Mouse (Mus musculus): ENCODE results near the gene 4930519G04Rik. TPM values are rescaled to one million over a fixed set of nuclear protein-coding genes. Genes with fewer than 3 reads are reported as not detected.
"Not testable (repeated sequence)": the region's sequence is repeated elsewhere in the genome, so short reads cannot be mapped to it uniquely, and the experiment has no call there.

Gene 4930519G04Rik
- polyA plus RNA-seq, 1 experiment from 2014 or later, result not detected

DNA sequence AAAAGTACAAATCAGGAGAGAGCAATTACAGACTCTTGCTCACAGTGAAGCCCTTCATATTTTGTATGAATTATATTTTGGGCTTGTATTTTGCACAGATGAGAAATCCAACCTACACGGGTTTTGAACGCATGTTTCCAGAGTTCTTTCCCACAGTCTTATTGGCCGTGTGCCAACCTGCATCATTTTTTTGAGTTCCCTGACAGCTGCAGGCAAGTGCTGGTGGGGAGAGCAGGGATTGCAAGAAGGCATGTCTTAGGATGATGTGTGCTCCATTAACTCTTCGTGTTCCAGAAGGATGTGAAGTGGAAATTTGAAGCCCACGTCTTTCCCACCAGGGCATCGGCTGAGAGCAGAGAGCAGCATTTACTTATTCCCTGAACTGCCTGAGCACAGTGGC is 36.9 kb upstream of the 4930519G04Rik start:
- Histone ChIP-seq H3K9me3 (no peaks in the 10 kb centered on the region), H3K4me2 (no peak overlapping the region), H3K27ac (no peak overlapping the region), H3K36me3 (peaks cover 13% of the 10 kb centered on the region), H3K4me3 (no peak overlapping the region), H3K9ac (no peak overlapping the region), H3K27me3 (no peaks in the 10 kb centered on the region), H3K4me1 (replicated peaks) (peaks cover 17% of the 10 kb centered on the region)
- 66% methylated on average over 6 of the region's 6 CpGs for WGBS
- no peak for ATAC-seq (ENCODE audit: low FRiP score)

DNA sequence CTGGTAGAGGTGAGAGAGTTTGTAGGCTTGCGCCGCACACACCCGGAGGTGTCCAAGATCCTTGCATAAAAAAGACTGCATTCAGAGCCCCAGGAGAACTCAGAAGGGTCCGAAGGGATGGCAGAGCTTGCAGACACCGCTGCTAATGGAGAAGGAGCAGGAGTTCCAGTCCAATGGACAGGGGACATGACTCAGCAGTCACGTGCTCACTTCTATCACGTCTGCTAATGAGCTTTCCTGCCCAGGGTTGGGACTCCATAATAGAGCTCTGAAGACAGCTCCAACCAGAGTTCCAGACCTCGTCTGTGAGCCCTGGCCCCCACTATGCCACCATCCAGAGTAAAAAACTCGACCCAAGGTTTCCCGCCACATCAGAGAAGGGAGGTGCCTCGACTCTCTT is 35.3 kb upstream of the 4930519G04Rik start:
- no peak for ATAC-seq (ENCODE audit: low FRiP score)
- no peak overlapping the region for H3K9ac ChIP-seq
- no peaks in the 10 kb centered on the region for H3K9me3 ChIP-seq
- 67% methylated on average over 11 of the region's 11 CpGs for WGBS
- H3K27ac ChIP-seq, result no peak overlapping the region
- no peaks in the 10 kb centered on the region for H3K27me3 ChIP-seq
- H3K36me3 ChIP-seq, result peaks cover 10% of the 10 kb centered on the region
- peaks cover 9% of the 10 kb centered on the region for H3K4me1 ChIP-seq (replicated peaks)
- H3K4me3 ChIP-seq, result no peak overlapping the region
- H3K4me2 ChIP-seq, result no peak overlapping the region

DNA sequence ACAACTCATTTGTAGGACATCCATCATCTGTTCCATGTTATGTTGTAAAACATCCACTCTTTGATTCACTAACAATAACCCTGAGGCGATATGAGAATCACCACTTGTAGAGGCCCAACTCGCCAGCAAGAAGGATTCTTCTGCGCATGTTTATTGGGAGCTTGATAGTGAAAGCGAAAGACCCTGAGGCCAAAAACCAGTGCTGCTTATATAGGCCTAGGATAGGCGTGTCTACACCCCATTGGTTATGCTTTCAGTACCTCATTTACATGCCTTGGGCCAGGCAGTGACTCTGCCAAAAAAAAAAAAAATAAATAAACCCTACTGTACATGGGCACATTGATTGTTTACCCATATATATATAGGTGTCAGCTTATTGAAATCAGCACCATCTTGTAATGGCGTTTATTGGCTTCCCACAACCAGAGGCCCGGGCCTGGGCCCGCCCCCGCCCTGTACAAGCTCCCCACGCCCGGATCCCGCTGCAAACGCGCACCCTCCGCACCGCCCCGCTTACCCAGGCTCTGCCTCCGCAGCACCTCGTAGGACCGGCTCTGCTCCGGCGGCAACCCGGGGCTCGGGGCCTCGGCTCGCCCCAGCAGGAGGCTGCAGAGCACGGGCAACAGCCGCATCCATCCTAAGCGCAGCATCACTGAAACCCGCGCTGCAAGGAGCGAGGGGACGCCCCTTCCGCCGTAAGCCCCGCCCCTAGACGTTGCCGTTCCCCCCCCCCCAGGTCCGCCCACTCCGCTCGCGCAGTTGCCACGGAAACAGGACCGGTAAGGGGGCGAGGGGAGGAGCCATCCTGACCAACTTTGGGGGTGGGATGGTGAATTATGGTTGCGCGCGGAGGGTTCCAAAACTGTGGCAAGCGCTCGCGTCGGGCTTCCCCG is 30.4 kb upstream of the 4930519G04Rik start, which contains the start of gene 1500011B03Rik:
Gene 1500011B03Rik, minus strand, starts transcription at position 673 of the 893 bp plus-strand sequence.
- Histone ChIP-seq H3K4me3 (peak within 1 kb of the TSS; percentile 74), H3K36me3 (peaks cover 5% of the 10 kb centered on the region), H3K27me3 (no peaks in the 10 kb centered on the region), H3K27ac (peak within 1 kb of the TSS; percentile 88), H3K9ac (peak within 1 kb of the TSS; percentile 91), H3K4me1 (replicated peaks) (peaks cover 23% of the 10 kb centered on the region), H3K9me3 (no peaks in the 10 kb centered on the region), H3K4me2 (peak within 1 kb of the TSS; percentile 59)
- WGBS, result 6% methylated on average over 52 of the region's 53 CpGs
- peak; percentile 87 for ATAC-seq (ENCODE audit: low FRiP score)

DNA sequence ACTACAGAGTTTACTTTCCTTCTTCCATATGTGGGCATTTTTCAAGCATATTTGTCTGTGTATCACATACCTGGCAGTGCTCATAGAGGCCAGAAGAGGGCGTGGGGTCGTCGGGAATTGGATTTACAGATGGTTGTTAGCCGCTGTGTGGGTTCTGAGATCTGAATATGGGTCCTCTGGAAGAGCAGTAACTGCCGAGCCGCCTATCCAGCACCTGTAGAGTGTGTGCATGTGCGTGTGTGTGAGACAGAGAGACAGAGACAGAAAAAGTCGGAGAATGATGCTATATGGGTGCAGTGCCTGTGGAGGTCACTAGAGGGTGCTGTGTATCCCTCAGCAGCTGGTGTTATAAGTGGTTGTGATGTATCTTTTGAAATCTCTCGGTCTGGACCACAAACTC is 29.3 kb upstream of the 4930519G04Rik start:
- peaks cover 20% of the 10 kb centered on the region for H3K4me1 ChIP-seq (replicated peaks)
- H3K27me3 ChIP-seq, result no peaks in the 10 kb centered on the region
- H3K9ac ChIP-seq, result no peak overlapping the region
- WGBS, result 20% methylated on average over 9 of the region's 9 CpGs
- H3K9me3 ChIP-seq, result no peaks in the 10 kb centered on the region
- peak overlapping the region; percentile 2; the same call in 1 of the 2 replicates for H3K27ac ChIP-seq
- H3K36me3 ChIP-seq, result peaks cover 5% of the 10 kb centered on the region
- H3K4me2 ChIP-seq, result no peak overlapping the region
- no peak overlapping the region for H3K4me3 ChIP-seq
- ATAC-seq (ENCODE audit: low FRiP score), result no peak

DNA sequence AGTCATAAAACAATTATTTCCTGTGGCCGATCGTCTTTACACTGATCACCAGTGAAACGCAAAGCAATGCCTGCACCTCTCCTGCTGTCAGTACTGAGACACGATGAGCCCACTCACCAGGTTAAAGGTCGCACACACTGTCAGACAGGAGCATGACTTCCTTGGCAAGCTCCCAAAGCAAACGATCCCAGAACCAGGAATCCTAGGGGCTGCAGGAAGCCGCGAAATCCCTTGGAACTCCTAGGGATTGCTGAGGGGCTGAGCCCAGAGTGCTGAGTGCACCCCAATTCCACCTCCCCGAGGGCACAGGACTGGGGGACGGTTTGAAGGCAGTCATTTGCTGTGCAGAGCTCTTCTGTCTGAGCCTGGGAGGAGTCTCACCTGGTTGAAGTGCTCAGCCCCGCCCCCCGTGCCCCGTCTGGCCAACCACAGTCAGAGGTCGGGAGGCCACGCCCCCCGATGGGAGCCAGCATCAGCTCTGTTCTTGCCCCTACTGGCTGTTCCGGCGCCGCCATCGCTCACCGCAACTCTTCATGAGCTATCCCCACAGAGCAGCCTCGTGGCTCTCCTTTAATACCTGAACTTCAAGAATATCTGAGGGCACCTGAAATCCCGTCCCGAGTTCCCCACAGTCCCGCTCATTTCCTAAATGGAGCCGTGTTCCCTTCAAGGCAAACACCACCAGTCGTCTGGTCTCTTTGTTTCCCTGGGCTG is 27.3 kb upstream of the 4930519G04Rik start:
- H3K4me1 ChIP-seq (replicated peaks), result peaks cover 20% of the 10 kb centered on the region
- H3K27ac ChIP-seq, result peak overlapping the region; percentile 58
- peak overlapping the region; percentile 65 for H3K4me2 ChIP-seq
- H3K9me3 ChIP-seq, result no peaks in the 10 kb centered on the region
- H3K9ac ChIP-seq, result peak overlapping the region; percentile 67
- no peaks in the 10 kb centered on the region for H3K27me3 ChIP-seq
- peak; percentile 66 for ATAC-seq (ENCODE audit: low FRiP score)
- H3K4me3 ChIP-seq, result peak overlapping the region; percentile 39
- peaks cover 5% of the 10 kb centered on the region for H3K36me3 ChIP-seq
- 12% methylated on average over 27 of the region's 27 CpGs for WGBS

DNA sequence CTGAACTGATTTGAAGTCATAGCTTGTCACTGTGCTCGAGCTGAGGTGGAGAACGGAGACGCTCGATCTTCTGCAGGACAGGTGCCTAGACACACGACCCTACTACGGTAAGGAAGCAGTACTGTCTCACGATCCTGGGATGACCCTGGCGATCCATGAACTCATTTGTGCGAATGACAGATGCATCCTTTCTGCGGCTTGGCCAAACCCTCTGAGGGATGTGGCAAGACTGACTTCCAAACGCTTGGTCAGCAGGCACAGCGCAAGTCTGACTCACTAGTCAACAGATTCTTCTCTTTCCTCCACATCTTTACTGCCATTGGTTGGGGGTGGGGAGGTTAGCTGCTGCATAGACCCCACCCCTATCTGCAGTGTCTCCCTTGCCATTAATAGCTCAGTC is 26.0 kb upstream of the 4930519G04Rik start:
- Histone ChIP-seq H3K27me3 (no peaks in the 10 kb centered on the region), H3K4me3 (no peak overlapping the region), H3K9ac (no peak overlapping the region), H3K9me3 (no peaks in the 10 kb centered on the region), H3K27ac (no peak overlapping the region), H3K4me1 (replicated peaks) (peaks cover 16% of the 10 kb centered on the region), H3K36me3 (no peaks in the 10 kb centered on the region), H3K4me2 (no peak overlapping the region)
- WGBS, result 90% methylated on average over 12 of the region's 12 CpGs
- no peak for ATAC-seq (ENCODE audit: low FRiP score)

DNA sequence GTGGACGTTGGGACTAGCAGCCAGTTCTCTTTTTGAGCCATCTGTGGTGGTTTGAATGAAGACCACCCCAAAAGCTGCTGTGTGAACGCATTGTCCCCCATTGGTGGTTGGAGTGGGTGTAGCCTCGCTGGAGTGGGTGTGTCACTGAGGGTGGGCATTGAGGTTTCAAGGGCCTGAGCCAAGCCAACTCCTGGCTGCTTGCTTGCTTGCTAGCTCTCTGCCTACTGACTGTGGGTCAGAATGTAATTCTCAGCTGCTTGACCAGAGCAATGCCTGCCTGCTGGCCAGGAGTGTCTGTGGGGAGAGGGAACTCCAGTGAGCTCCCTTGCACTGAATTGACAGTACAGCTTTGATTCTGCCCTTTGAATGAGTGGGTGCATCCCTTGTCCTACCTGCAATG is 23.7 kb upstream of the 4930519G04Rik start:
- Histone ChIP-seq H3K27me3 (no peaks in the 10 kb centered on the region), H3K27ac (no peak overlapping the region), H3K9me3 (no peaks in the 10 kb centered on the region), H3K4me3 (no peak overlapping the region), H3K4me2 (no peak overlapping the region), H3K9ac (no peak overlapping the region), H3K36me3 (no peaks in the 10 kb centered on the region), H3K4me1 (replicated peaks) (peaks cover 9% of the 10 kb centered on the region)
- WGBS, result 73% methylated on average over 3 of the region's 3 CpGs
- no peak for ATAC-seq (ENCODE audit: low FRiP score)

DNA sequence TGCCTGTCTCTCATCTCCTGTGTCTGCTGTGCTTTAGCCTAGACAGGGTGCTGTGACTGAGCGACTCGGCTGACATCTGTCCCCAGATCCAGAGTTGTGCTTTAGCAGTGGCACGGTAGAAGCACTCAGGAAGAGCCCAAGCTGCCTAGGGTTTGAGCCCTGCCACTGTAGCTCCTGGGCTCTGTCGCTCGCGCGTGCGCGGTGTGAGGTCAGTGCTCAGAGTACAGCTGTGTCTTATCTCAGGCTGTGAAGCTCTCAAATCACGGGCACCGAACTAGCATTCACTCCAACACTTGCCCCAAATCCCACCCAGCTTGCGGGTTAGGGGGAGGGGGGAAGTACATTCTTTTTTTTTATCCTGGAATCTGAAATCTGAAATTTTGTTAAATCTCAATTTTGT is 16.6 kb upstream of the 4930519G04Rik start:
- 75% methylated on average over 12 of the region's 12 CpGs for WGBS

DNA sequence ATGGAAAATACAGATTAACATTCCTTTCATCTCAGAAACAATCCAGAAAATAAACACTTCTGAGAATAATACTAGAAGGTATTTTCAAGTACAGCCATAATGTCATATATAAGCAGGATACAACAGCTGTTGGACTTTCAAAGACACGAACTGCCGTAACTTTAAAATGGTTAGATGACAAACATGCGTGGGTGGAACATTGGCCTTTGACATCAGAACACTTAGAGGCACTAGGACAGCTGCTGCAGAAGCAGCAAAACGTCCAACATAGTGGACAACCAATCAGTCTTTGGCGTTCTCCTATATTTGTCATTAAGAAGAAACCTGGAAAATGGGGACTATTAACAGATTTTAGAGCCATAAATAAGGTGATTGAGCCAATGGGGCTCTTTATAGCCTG is 13.0 kb upstream of the 4930519G04Rik start:
- not testable (repeated sequence) for ATAC-seq (ENCODE audit: low FRiP score); H3K27me3 ChIP-seq; H3K9me3 ChIP-seq; H3K4me3 ChIP-seq; H3K27ac ChIP-seq; H3K36me3 ChIP-seq; H3K4me2 ChIP-seq; H3K9ac ChIP-seq
- peaks cover 29% of the 10 kb centered on the region for H3K4me1 ChIP-seq (replicated peaks)
- WGBS, result 72% methylated on average over 5 of the region's 5 CpGs

More for the DNA sequence above, 16.6 kb upstream of the 4930519G04Rik start:
- H3K27me3 ChIP-seq, result no peaks in the 10 kb centered on the region
- H3K36me3 ChIP-seq, result no peaks in the 10 kb centered on the region
- H3K4me3 ChIP-seq, result no peak overlapping the region
- no peak overlapping the region for H3K27ac ChIP-seq
- H3K4me2 ChIP-seq, result no peak overlapping the region
- H3K9ac ChIP-seq, result no peak overlapping the region
- H3K9me3 ChIP-seq, result no peaks in the 10 kb centered on the region
- no peak for ATAC-seq (ENCODE audit: low FRiP score)
- H3K4me1 ChIP-seq (replicated peaks), result peaks cover 5% of the 10 kb centered on the region

DNA sequence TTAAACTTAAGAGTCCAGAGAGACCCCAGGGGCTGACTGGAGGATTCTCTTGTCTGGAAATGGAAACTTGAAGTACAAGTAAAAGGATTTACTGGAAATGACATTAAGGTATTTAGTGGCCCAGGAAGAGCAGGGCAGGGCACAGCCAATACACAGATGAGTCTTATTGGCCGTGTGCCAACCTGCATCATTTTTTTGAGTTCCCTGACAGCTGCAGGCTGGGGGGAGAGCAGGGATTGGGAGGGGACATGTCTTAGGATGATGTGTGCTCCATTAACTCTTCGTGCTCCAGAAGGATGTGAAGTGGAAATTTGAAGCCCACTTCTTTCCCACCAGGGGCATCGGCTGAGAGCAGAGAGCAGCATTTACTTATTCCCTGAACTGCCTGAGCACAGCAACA is 11.3 kb upstream of the 4930519G04Rik start:
- H3K27me3 ChIP-seq; H3K27ac ChIP-seq; H3K9me3 ChIP-seq; H3K36me3 ChIP-seq; ATAC-seq (ENCODE audit: low FRiP score); H3K9ac ChIP-seq; H3K4me2 ChIP-seq; H3K4me3 ChIP-seq: not testable (repeated sequence)
- H3K4me1 ChIP-seq (replicated peaks), result peaks cover 29% of the 10 kb centered on the region
- WGBS, result 44% methylated on average over 3 of the region's 3 CpGs

DNA sequence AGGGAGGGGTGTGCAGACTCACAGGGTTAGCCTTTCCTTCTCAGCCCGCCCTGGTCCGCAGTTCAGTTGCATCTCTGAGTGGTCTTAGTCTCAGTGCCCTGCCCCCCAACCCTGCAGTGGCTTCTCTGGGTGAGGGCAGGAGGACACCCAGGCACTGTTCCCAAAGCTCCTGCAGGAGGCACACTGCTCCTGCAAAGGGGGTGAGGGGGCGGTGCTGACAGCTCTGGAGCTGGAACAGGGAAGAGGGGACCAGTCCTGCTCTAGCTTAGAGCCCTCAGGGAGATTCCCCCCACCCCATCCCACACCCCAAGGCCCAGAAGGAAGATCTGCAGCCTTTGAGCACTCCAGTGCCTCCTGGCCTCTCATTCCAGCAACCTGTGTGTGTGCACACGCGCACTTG is 10.8 kb upstream of the 4930519G04Rik start:
- no peak for ATAC-seq (ENCODE audit: low FRiP score)
- H3K36me3 ChIP-seq, result no peaks in the 10 kb centered on the region
- 70% methylated on average over 5 of the region's 5 CpGs for WGBS
- H3K4me2 ChIP-seq, result no peak overlapping the region
- H3K9me3 ChIP-seq, result no peaks in the 10 kb centered on the region
- H3K9ac ChIP-seq, result no peak overlapping the region
- no peak overlapping the region for H3K4me3 ChIP-seq
- peak overlapping the region; percentile 35; the same call in 1 of the 2 replicates for H3K27ac ChIP-seq
- H3K4me1 ChIP-seq (replicated peaks), result peaks cover 29% of the 10 kb centered on the region
- H3K27me3 ChIP-seq, result no peaks in the 10 kb centered on the region

DNA sequence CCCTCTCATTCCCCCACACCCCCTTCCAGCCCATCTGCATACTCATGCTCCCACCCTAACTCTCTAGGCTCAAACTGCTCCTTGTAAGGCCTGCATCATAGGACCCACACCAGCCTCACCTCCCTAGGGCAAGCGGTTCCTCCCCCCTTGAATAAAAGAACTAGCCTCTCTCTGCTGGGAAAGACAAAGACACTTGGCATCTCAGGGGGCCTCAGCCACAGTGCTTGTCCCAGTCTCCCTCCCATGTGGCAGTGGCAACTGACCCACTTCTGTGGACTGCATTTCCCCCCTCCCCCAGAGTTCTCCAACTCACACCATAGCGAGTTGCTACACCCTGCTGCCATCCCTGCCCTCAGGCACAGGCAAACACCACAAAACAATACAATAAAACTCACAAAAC is 9.1 kb upstream of the 4930519G04Rik start:
- H3K36me3 ChIP-seq; H3K27me3 ChIP-seq; H3K27ac ChIP-seq; H3K4me2 ChIP-seq; H3K4me3 ChIP-seq; H3K9ac ChIP-seq; H3K9me3 ChIP-seq; ATAC-seq (ENCODE audit: low FRiP score): not testable (repeated sequence)
- H3K4me1 ChIP-seq (replicated peaks), result peaks cover 29% of the 10 kb centered on the region
- 47% methylated on average over 2 of the region's 2 CpGs for WGBS

Data from hindbrain, embryonic 13.5 days (tissue).